Mouse (Mus musculus): ENCODE data around the gene Gm14403. TPM values are rescaled to one million over a fixed set of nuclear protein-coding genes. Genes with fewer than 3 reads are reported as not detected.
"Not testable (repeated sequence)": the region's sequence is repeated elsewhere in the genome, so short reads cannot be mapped to it uniquely, and the experiment has no call there.

Gene Gm14403
- polyA plus RNA-seq, 1 experiment from 2014 or later, result 4.8 TPM

DNA sequence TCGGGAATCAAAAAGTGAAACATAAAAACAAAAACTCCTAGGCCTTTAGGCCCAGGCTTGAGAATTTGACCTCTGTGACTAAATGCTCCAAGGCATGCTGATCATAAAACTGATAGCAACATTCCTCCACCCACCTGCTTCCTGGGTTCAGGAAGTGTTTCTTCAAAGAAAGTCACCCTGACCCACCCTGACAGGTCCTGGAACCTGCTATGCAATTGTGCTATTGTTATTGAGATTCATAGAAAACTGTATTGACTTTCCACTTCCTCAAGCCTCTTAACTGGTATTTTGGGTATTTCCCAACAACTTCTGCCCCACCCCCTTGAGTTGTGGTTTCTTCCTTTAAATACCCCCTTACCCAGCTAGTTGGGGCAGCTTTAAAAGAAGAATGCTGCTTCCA is 20.9 kb downstream of the Gm14403 start:
- not testable (repeated sequence) for ATAC-seq (ENCODE audit: low FRiP score); H3K4me3 ChIP-seq; H3K4me2 ChIP-seq (replicated peaks); H3K36me3 ChIP-seq; H3K27ac ChIP-seq; H3K27me3 ChIP-seq; H3K4me1 ChIP-seq; H3K9ac ChIP-seq
- 71% methylated on average over 1 of the region's 1 CpGs for WGBS
- H3K9me3 ChIP-seq (replicated peaks), result peaks cover 15% of the 10 kb centered on the region

DNA sequence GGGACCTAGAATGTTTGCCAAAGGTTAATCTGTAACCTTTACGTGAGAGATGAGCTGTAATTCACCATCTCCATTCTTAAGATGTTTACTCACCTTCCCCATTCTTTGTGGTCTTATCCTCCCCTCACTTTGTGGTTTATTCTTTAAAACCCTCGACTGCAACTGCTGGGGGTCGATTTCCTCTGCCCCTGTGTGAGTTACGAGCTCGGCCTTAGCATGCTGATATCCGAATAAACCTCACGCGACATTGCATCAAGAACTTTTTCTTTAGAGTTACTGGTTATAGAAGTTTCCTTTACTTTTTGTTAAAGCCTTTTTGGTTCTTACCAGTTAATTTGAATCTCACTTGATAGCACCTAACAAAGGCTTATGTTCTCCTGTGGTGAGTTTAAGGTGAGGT is 22.0 kb downstream of the Gm14403 start:
- 83% methylated on average over 8 of the region's 8 CpGs for WGBS
- H3K4me2 ChIP-seq (replicated peaks), result no peak overlapping the region
- no peak for ATAC-seq (ENCODE audit: low FRiP score)
- no peak overlapping the region for H3K27ac ChIP-seq
- peaks cover 14% of the 10 kb centered on the region for H3K9me3 ChIP-seq (replicated peaks)
- no peaks in the 10 kb centered on the region for H3K36me3 ChIP-seq
- H3K4me3 ChIP-seq, result no peak overlapping the region
- no peaks in the 10 kb centered on the region for H3K4me1 ChIP-seq
- no peak overlapping the region for H3K9ac ChIP-seq
- no peaks in the 10 kb centered on the region for H3K27me3 ChIP-seq

DNA sequence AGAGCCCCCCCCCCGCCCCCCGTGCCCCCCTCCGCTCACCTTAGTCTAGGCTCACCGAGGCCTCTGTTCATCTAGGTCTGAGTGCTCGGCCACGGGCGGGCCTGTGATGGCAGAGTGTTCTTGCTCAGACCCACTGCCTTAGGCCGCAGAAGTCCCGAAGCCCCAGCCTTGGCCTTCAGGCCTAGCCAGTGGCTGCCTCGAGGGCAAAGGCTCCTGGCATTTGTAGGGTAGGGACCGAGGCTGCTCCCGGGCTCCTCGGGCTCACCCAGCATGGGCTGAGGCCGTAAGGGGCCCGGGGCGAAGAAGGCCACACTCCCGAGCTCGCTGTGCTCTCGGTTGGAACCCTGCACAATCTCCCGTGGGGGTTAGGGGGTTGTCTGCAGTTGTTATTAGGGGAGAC is 25.0 kb downstream of the Gm14403 start:
- H3K4me2 ChIP-seq (replicated peaks), result no peak overlapping the region
- no peaks in the 10 kb centered on the region for H3K27me3 ChIP-seq
- H3K4me3 ChIP-seq, result no peak overlapping the region
- no peak for ATAC-seq (ENCODE audit: low FRiP score)
- H3K4me1 ChIP-seq, result no peaks in the 10 kb centered on the region
- H3K9ac ChIP-seq, result no peak overlapping the region
- 89% methylated on average over 20 of the region's 20 CpGs for WGBS
- peaks cover 10% of the 10 kb centered on the region for H3K9me3 ChIP-seq (replicated peaks)
- no peaks in the 10 kb centered on the region for H3K36me3 ChIP-seq
- no peak overlapping the region for H3K27ac ChIP-seq

DNA sequence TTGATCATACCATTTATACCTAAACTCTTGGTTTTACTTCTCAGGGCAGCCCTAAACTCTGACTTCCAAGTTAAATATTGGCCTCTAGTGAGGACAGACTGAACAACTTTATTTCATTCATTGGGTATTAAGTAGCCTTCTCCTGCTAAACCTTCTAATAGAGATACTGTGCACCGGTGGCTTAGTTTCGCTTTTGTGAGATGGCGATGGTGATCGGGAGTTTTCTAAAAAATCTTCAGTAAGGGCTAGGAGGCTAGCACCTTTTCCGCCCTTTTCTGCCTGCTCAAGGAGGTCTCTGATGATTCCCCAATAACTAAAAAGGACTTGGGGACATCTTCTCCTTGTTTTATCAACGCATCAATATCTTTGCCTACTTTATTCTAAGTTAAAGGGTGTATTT is 25.7 kb downstream of the Gm14403 start:
- not testable (repeated sequence) for H3K27me3 ChIP-seq; H3K4me1 ChIP-seq; H3K27ac ChIP-seq; H3K9ac ChIP-seq; H3K4me2 ChIP-seq (replicated peaks); H3K9me3 ChIP-seq (replicated peaks); H3K4me3 ChIP-seq; ATAC-seq (ENCODE audit: low FRiP score); H3K36me3 ChIP-seq
- WGBS, result 93% methylated on average over 6 of the region's 6 CpGs

DNA sequence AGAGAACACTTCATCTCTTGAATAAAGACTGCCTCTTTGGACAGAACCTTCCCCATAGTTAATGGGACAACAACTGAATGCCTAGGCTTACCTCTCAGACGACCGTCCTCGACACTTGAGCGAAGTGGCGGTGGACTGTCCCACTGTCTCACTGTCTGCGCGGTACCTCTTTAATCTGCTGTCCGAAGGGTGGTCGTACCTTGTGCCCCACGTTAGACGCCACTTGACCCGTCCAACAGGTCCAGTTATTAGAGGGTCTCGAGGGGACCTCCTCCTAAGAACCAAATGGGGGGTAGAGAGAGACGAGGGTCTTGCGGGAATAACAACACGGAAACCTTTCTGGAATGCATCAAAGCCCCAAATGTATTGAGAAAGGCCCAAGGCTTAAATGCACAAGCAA is 26.2 kb downstream of the Gm14403 start:
- not testable (repeated sequence) for H3K27ac ChIP-seq; H3K9me3 ChIP-seq (replicated peaks); ATAC-seq (ENCODE audit: low FRiP score); H3K36me3 ChIP-seq; H3K4me2 ChIP-seq (replicated peaks); H3K4me1 ChIP-seq; H3K4me3 ChIP-seq; H3K27me3 ChIP-seq; H3K9ac ChIP-seq
- 92% methylated on average over 16 of the region's 16 CpGs for WGBS

DNA sequence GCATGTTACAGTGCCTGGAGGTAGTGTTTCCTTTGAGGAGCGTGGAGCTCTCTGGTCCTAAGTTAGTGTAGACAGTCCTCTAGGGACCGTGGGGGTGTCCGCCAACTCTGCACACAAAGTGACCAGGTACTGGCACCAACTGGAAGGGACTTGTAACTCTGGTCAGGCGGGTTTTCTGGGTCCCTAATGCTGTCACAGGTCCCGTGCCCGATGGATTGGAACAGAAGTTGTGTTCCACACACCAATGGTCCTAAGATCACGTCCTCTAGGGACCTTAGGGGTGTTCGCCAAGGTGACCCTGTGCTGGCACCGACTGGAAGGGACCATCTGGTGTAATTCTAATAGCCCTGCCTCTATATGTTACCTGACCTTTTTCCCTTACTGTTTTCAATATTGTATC is 37.9 kb downstream of the Gm14403 start:
- Histone ChIP-seq H3K27me3 (no peaks in the 10 kb centered on the region), H3K9ac (no peak overlapping the region), H3K4me1 (no peaks in the 10 kb centered on the region), H3K4me3 (no peak overlapping the region), H3K36me3 (no peaks in the 10 kb centered on the region), H3K27ac (no peak overlapping the region), H3K4me2 (replicated peaks) (no peak overlapping the region), H3K9me3 (replicated peaks) (no peaks in the 10 kb centered on the region)
- ATAC-seq (ENCODE audit: low FRiP score), result no peak
- 81% methylated on average over 9 of the region's 9 CpGs for WGBS

DNA sequence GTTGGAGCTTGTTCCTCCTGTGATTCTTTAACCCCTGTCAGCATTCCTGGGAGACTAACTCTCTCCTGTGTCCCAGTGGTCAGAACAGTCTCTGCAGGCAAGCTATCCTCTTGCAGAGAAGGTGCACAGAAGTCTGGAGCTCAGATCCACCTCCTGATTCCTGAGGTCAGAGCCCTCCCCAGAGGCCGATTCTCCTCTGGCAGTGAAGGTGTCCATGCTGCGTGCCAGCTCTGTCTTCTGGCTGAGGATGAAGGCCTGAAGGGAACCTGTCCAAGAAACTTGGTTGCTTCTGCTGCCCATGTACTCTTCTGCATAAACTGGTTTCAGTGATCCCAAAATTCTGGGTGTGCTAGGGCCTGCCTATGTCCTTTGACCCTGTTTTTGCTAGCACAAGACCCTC is 39.1 kb downstream of the Gm14403 start:
- WGBS, result 78% methylated on average over 2 of the region's 2 CpGs
- not testable (repeated sequence) for H3K9me3 ChIP-seq (replicated peaks); ATAC-seq (ENCODE audit: low FRiP score)

DNA sequence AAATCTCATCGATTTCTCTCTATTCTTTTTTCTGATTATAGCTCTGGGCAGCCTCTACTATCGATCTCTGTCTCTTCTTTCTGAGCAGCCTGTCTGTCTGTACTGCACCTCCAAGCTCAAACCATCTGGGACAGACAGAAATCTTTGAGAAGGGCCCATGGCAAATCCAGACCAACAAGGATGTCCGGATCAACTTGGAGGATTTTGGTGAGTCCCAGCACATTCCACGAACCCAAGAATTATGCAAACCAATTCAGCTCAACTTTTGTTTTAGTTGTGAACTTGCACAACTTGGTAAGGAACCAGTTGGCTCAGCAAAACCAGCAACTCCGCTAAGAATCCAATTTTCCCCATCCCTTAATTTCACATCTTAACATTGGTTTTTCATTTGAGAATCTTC is 39.7 kb downstream of the Gm14403 start:
- not testable (repeated sequence) for ATAC-seq (ENCODE audit: low FRiP score); H3K36me3 ChIP-seq

More for the DNA sequence above, 39.1 kb downstream of the Gm14403 start:
- H3K4me3 ChIP-seq; H3K4me1 ChIP-seq; H3K27me3 ChIP-seq; H3K36me3 ChIP-seq; H3K4me2 ChIP-seq (replicated peaks); H3K27ac ChIP-seq; H3K9ac ChIP-seq: not testable (repeated sequence)

DNA sequence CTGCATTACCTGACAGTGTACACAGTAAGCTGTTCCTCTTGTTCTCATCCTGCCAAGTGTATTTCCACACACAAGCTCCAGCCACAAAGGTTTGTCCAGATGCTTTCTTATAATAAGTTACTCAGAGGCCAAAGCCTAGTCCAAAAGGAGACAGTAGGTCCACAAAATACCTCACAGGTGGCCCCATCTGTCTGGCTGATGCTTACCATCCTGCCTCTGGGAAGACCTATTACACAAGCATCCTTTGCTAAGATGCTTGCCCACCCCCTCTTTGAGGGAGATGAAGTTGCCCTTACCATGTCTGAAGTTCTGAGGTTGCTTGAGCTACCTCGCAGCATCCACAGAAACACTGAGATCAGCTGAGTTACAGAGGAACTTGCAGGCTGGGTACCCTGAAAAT is 57.2 kb downstream of the Gm14403 start:
- not testable (repeated sequence) for H3K4me3 ChIP-seq; H3K9me3 ChIP-seq (replicated peaks); H3K9ac ChIP-seq; H3K4me2 ChIP-seq (replicated peaks); ATAC-seq (ENCODE audit: low FRiP score); H3K27me3 ChIP-seq; H3K36me3 ChIP-seq; H3K4me1 ChIP-seq; H3K27ac ChIP-seq
- WGBS, result 88% methylated on average over 1 of the region's 1 CpGs

More for the DNA sequence above, 39.7 kb downstream of the Gm14403 start:
- 80% methylated on average over 5 of the region's 5 CpGs for WGBS
- H3K27me3 ChIP-seq; H3K9me3 ChIP-seq (replicated peaks); H3K4me3 ChIP-seq; H3K4me2 ChIP-seq (replicated peaks); H3K27ac ChIP-seq; H3K9ac ChIP-seq; H3K4me1 ChIP-seq: not testable (repeated sequence)

Other genes with a start within 250 kb of the Gm14403 start
- not detected in 2 replicates for gene Gm14409, start 231.2 kb upstream of the Gm14403 start, polyA plus RNA-seq (2016; fragmentation: Nextera tagmentation; extraction: Ambion mirVana)
- 0.14 and 0.49 TPM in 2 replicates for gene Gm14412, start 173.9 kb upstream of the Gm14403 start, polyA plus RNA-seq (2016; fragmentation: Nextera tagmentation; extraction: Ambion mirVana)
- gene Gm14418, start 99.9 kb upstream of the Gm14403 start, polyA plus RNA-seq (2016; fragmentation: Nextera tagmentation; extraction: Ambion mirVana), result 7.6 and 8.4 TPM in 2 replicates
- gene Zfp970, start 33.5 kb upstream of the Gm14403 start, polyA plus RNA-seq (2016; fragmentation: Nextera tagmentation; extraction: Ambion mirVana), result 9.7 and 11.2 TPM in 2 replicates
- gene Gm14406, start 80.0 kb downstream of the Gm14403 start, polyA plus RNA-seq (2016; fragmentation: Nextera tagmentation; extraction: Ambion mirVana), result not detected in 2 replicates